ENCODE assay signal across 10 mouse cellular contexts in the genomic region with DNA sequence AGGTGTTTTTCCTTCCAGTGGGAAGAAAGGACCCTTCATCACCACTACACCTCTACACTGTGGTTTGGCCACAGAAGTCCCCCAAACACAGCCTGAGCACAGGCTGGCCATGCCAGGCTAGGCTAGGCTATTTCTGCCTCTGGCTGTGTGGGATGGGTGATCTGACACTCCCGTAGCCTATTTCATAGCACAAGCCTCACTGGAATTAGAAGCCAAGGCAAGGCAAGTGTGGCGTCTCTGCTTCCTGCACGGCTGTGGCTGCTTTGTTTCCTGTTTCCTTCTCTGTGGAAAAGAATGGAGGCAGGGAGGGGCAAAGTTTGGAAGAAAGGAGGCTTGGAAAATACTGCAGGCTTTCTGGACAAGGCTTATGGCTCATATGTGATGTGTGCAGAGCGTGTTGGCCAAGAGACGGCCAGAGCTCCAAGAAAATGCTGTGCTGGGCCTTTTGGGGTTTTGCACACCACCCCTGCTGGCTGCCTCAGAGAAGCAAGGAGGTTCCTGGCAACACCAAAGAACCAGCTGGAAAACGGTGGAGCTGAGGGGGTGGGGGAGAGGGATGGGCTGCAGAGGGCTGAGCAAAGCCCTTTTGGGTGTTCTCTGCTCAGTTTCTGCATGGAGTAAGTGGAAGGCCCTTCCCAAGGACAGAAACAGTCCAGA. TPM values are rescaled to one million over a fixed set of nuclear protein-coding genes. Genes with fewer than 3 reads are reported as not detected.
DNase-seq lines count a peak whose midpoint lies in the region; TF ChIP-seq lines count a peak whose summit lies in the region.
"Had no signal": no experiment of that assay in that cellular context is flagged by ENCODE, and none has a peak within 500 bp of the region (broad histone marks: within the 10 kb centered on the region; RNA-seq: fewer than 3 reads in every experiment).

No protein-coding gene starts in this region.

- no peak; the same call in 1 of the 2 replicates for TF ChIP-seq CTCF in layer of hippocampus, adult 2 months (conservative IDR thresholded peaks at IDR 0.05)

- no peak overlapping the region for H3K4me3 ChIP-seq in layer of hippocampus, adult 2 months
- H3K4me3 ChIP-seq: liver, embryonic 15.5 days had no signal

- peak; percentile 17 to 21 for DNase-seq in layer of hippocampus, adult 2 months (ENCODE audit: low spot score in 2 of 2)
- DNase-seq in layer of hippocampus, adult 8-10 months (ENCODE audit: low spot score in 2 of 2): no peak
- peak; percentile 80 for DNase-seq in gastrocnemius, postnatal 25 days
- peak; percentile 11 for DNase-seq in kidney, adult 9 months
- DNase-seq in lung, postnatal 36 days: peak; percentile 51
- no peak for DNase-seq in B cell, adult 2 months
- DNase-seq in cerebellum, adult 11-12 months: no peak
- no peak for DNase-seq in thymus, postnatal 4 days

- peak overlapping the region; percentile 28; the same call in 1 of the 2 replicates for H3K27ac ChIP-seq in layer of hippocampus, adult 2 months
- H3K27ac ChIP-seq: liver, embryonic 15.5 days had no signal

RNA-seq across cellular contexts. Expression of a gene that starts 5.6 kb away (rescaled TPM):
- total RNA-seq in layer of hippocampus, adult 2 months (2021): not detected
- total RNA-seq in layer of hippocampus, adult 8-10 months (2022): not detected
- not detected for total RNA-seq in gastrocnemius, postnatal 25 days (2021)
- total RNA-seq: MEL had no signal

RNA-seq across cellular contexts. Expression of a gene that starts 28.4 kb away (rescaled TPM):
- total RNA-seq in layer of hippocampus, adult 2 months (2021): 1 to 10 TPM; 3.3 to 3.6 TPM
- 1 to 10 TPM; 3.1 to 4.6 (median 3.5) TPM for total RNA-seq in layer of hippocampus, adult 8-10 months (2022)
- 1 to 10 TPM; 2.5 to 3.0 TPM for total RNA-seq in gastrocnemius, postnatal 25 days (2021)
- total RNA-seq: MEL had no signal

RNA-seq across cellular contexts. Expression of a gene that starts 42.4 kb away (rescaled TPM):
- total RNA-seq in layer of hippocampus, adult 2 months (2021): under 1 TPM; 0.59 TPM
- 1 to 10 TPM in 2 of 4 experiments, under 1 TPM in 1, not detected in 1; 0.72 to 2.2 (median 1.6) TPM for total RNA-seq in layer of hippocampus, adult 8-10 months (2022)
- not detected for total RNA-seq in gastrocnemius, postnatal 25 days (2021)
- total RNA-seq: MEL had no signal

Comparison
In these comparisons a context has a peak if more than half of its experiments do, and no peak if none do; other contexts are left out.
1. DNase-seq: peak in layer of hippocampus, adult 2 months (2 of 2), gastrocnemius, postnatal 25 days (single experiment), kidney, adult 9 months (single experiment) and lung, postnatal 36 days (single experiment); none in layer of hippocampus, adult 8-10 months (0 of 2), B cell, adult 2 months (0 of 2), cerebellum, adult 11-12 months (single experiment) and thymus, postnatal 4 days (single experiment).